Mouse (Mus musculus): ENCODE results near the gene Gm20388. TPM values are rescaled to one million over a fixed set of nuclear protein-coding genes. Genes with fewer than 3 reads are reported as not detected.

Gm20388 gene
- polyA plus RNA-seq, 1 experiment from 2014 or later, result 7.4 TPM

DNA sequence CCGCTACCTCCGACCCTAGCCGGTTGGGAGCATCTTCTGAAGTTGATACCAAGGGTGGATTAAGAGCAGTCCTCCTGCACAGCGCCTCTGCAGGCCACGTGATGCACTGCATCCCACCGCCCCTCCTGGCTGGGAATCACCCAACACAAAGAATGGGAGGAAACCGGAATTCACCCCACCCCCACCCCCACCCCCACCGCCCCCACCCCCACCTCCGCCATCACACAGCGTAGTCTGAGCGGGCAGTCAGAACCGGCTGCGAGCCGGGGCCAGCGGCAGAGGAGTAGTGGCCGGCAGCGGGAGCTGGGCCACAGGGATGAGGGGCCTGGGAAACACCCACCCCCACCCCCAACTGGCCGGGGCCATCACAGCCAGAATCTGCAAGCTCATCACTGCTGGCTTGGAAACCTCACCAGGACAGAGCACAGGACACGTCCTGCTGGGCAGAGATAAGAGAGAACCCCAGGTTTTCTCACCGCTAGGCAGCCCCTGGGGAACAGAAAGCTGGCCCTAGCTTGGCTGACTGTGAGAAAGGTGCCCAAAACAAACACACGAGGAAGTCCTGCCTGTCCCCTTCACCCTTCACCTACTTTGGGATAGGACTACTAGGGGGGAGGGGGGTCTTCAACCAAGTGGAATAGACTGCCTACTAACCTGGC, 1472.1 kb downstream of the Gm20388 start:
- Histone ChIP-seq H3K4me1 (peaks cover 57% of the 10 kb centered on the region), H3K9ac (peak overlapping the region; percentile 26; the same call in 1 of the 2 replicates), H3K27ac (peak overlapping the region; percentile 84), H3K4me3 (replicated peaks) (peak overlapping the region; percentile 35), H3K4me2 (peak overlapping the region; percentile 60), H3K36me3 (no peaks in the 10 kb centered on the region), H3K27me3 (peaks cover 9% of the 10 kb centered on the region), H3K9me3 (replicated peaks) (no peaks in the 10 kb centered on the region; the same call in 1 of the 2 replicates)
- 2% methylated on average over 21 of the region's 21 CpGs for WGBS
- peak; percentile 63 for ATAC-seq (replicated peaks; ENCODE audit: low FRiP score)

DNA sequence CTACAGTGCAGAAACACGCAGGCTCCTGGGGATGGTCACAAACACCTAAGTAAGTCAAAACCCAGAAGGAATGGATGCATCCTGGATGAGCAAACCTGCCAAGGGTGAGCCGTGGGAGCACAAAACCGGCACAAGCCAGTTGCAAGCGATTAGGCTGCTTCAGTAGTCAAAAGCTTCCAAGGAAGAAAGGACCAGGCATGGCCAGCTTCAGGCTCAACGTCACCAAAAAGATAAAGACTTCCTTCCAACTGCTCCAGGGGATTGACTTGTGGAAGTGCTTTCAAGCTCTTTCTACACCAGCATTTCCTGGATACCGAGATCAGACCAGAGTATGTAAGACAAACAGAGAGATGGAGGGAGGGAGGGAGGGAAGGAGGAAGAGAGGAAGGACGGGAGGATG, 1474.9 kb downstream of the Gm20388 start:
- 46% methylated on average over 7 of the region's 7 CpGs for WGBS
- Histone ChIP-seq H3K36me3 (no peaks in the 10 kb centered on the region), H3K4me3 (replicated peaks) (no peak overlapping the region), H3K27me3 (peaks cover 22% of the 10 kb centered on the region), H3K27ac (no peak overlapping the region), H3K4me1 (peaks cover 36% of the 10 kb centered on the region), H3K9me3 (replicated peaks) (no peaks in the 10 kb centered on the region; the same call in 1 of the 2 replicates), H3K9ac (no peak overlapping the region), H3K4me2 (no peak overlapping the region)
- ATAC-seq (replicated peaks; ENCODE audit: low FRiP score), result no peak

DNA sequence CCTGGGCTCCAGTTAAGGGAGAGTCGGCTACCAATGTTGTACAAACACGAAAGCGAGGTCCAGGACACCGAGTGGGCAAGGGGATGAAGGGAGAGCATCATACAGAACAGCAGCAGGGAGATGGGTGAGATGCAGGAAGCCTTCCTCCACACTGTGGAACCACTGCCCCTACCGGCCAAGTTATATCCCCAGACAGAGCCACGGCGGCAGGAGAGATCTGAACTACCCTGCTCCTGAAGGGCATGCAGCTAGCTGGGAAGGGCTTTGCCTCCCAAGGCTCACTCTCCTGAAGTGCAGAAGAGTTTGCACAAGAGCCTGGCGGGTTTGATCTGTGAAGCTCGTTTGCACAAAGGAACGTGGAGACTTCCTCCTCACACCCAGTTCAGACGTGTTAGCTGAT, 1480.0 kb downstream of the Gm20388 start:
- H3K27ac ChIP-seq, result peak overlapping the region; percentile 83
- H3K9me3 ChIP-seq (replicated peaks), result no peaks in the 10 kb centered on the region
- H3K27me3 ChIP-seq, result peaks cover 46% of the 10 kb centered on the region
- H3K4me1 ChIP-seq, result peaks cover 47% of the 10 kb centered on the region
- peak overlapping the region; percentile 32; the same call in 1 of the 2 replicates for H3K4me2 ChIP-seq
- H3K4me3 ChIP-seq (replicated peaks), result no peak overlapping the region
- H3K36me3 ChIP-seq, result no peaks in the 10 kb centered on the region
- no peak overlapping the region for H3K9ac ChIP-seq
- ATAC-seq (replicated peaks; ENCODE audit: low FRiP score), result peak; percentile 62; the same call in 1 of the 2 replicates
- 15% methylated on average over 11 of the region's 11 CpGs for WGBS

DNA sequence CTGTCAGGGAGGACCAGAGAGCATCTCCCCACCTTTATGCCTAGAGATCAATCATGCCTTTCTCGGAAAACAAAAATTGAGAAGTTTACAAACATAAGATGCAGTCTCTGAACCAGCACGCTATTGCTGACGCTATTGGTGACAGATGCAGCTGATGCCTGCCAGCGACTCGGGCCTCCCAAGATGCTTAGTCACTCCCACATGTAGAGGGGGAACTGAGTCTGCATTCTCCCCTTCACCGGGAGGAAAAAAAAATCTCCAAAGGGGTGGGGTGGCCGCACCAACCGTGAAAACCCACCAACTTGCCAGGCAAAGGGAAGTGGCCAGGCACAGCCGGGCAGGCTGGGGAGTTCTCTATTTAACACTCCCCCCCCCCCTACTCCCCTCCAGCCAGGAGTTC, 1480.6 kb downstream of the Gm20388 start:
- Histone ChIP-seq H3K27ac (peak overlapping the region; percentile 83), H3K4me3 (replicated peaks) (no peak overlapping the region), H3K9me3 (replicated peaks) (no peaks in the 10 kb centered on the region), H3K4me2 (peak overlapping the region; percentile 32), H3K4me1 (peaks cover 54% of the 10 kb centered on the region), H3K27me3 (peaks cover 49% of the 10 kb centered on the region), H3K9ac (0 out of 2 replicates have a peak overlapping the region, but pooled peaks have one; percentile 21), H3K36me3 (no peaks in the 10 kb centered on the region)
- no peak for ATAC-seq (replicated peaks; ENCODE audit: low FRiP score)
- 8% methylated on average over 9 of the region's 9 CpGs for WGBS

DNA sequence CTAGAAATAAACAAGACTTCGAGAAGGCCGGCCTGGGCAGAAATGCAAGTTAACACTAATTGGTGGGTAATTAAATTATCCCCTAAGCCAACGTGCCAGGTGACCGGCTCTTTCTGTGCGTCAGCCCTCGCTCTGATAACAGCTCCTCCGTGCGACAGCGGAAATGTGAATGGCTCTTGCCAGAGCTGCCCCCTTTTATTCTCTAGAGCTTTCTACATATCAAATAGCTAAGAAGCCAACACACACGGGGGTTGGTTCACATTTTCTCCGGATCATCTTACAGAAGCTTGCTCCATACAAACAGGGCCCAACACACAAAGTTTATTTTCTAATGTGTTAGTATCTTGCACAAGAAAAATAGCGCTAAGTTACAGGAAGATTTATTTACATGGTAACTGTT, 1481.1 kb downstream of the Gm20388 start:
- WGBS, result 6% methylated on average over 12 of the region's 12 CpGs

DNA sequence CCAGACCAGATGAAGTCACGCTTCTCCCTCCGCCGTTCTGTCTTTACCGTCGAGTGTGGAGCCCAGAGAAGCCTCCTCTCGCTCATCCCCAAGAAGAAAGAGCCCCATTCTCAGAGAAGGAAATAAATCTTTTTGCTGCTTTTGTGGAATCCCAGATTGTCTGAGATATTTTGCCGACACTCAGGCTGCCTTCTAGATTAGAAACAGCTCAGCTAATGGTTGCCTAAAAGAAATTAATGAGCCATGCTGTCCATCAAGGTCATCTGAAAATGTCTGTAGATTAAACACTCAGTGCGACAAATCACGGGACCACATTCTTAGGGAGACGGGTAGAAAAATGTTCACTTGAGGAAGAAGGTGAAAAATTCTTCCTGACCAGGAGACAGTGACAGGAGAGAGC, 1481.8 kb downstream of the Gm20388 start:
- H3K4me1 ChIP-seq, result peaks cover 66% of the 10 kb centered on the region
- peak overlapping the region; percentile 12; the same call in 1 of the 2 replicates for H3K4me3 ChIP-seq (replicated peaks)
- peaks cover 55% of the 10 kb centered on the region for H3K27me3 ChIP-seq
- no peaks in the 10 kb centered on the region for H3K36me3 ChIP-seq
- no peak overlapping the region; the same call in 1 of the 2 replicates for H3K9ac ChIP-seq
- H3K27ac ChIP-seq, result peak overlapping the region; percentile 78
- 21% methylated on average over 10 of the region's 10 CpGs for WGBS
- peak overlapping the region; percentile 49 for H3K4me2 ChIP-seq
- no peaks in the 10 kb centered on the region for H3K9me3 ChIP-seq (replicated peaks)
- no peak for ATAC-seq (replicated peaks; ENCODE audit: low FRiP score)

More for the DNA sequence above, 1481.1 kb downstream of the Gm20388 start:
- Histone ChIP-seq H3K9ac (no peak overlapping the region), H3K27me3 (peaks cover 53% of the 10 kb centered on the region), H3K36me3 (no peaks in the 10 kb centered on the region), H3K4me1 (peaks cover 59% of the 10 kb centered on the region), H3K4me2 (peak overlapping the region; percentile 32), H3K4me3 (replicated peaks) (no peak overlapping the region), H3K27ac (peak overlapping the region; percentile 83), H3K9me3 (replicated peaks) (no peaks in the 10 kb centered on the region)
- no peak for ATAC-seq (replicated peaks; ENCODE audit: low FRiP score)

DNA sequence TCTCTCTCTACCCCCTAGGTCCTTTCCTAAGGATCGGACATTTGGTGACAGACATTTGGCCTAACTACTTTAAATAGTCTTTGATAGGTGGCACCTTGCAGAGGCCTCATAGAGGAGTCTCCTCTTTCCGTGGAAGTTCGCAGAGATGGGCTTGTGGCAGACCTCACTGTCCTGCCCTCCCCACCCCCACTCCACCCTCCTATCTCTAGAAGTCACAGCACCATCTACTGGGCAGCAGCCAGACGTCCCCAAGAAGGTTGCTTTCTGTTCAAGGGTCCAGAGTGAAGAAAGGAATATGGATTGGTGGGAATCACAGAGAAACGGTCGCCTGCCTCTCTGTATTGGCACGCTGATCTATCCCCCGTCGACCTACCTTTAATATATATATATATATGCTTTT, 1482.5 kb downstream of the Gm20388 start:
- Histone ChIP-seq H3K27me3 (peaks cover 58% of the 10 kb centered on the region), H3K27ac (peak overlapping the region; percentile 78), H3K9ac (no peak overlapping the region; the same call in 1 of the 2 replicates), H3K4me1 (peaks cover 72% of the 10 kb centered on the region), H3K36me3 (no peaks in the 10 kb centered on the region), H3K4me3 (replicated peaks) (peak overlapping the region; percentile 12; the same call in 1 of the 2 replicates), H3K9me3 (replicated peaks) (no peaks in the 10 kb centered on the region), H3K4me2 (peak overlapping the region; percentile 52)
- WGBS, result 2% methylated on average over 9 of the region's 9 CpGs
- ATAC-seq (replicated peaks; ENCODE audit: low FRiP score), result no peak

DNA sequence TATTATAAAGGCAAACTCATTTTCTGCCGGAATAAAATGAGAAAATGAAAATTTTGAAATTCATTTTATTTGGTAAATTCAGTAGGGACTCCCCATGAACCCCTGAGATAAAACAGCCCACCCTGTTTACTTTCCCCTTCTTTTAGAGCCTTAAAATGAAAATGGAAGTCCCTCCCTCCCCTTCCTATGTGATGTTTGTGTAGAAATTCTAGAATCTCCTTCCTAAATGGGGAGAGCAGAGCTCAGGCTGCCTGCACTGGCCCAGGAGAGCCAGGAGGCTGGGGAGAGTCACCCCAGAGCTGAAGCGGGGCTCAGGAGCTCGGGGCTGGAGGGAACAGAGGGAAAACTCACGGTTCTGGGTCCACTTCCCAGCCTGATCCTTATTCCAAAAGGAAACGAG, 1484.0 kb downstream of the Gm20388 start:
- peaks cover 61% of the 10 kb centered on the region for H3K27me3 ChIP-seq
- peak overlapping the region; percentile 19; the same call in 1 of the 2 replicates for H3K4me3 ChIP-seq (replicated peaks)
- ATAC-seq (replicated peaks; ENCODE audit: low FRiP score), result no peak
- H3K4me2 ChIP-seq, result peak overlapping the region; percentile 52
- peak overlapping the region; percentile 95 for H3K27ac ChIP-seq
- H3K36me3 ChIP-seq, result no peaks in the 10 kb centered on the region
- peaks cover 84% of the 10 kb centered on the region for H3K4me1 ChIP-seq
- WGBS, result 17% methylated on average over 5 of the region's 5 CpGs
- peak overlapping the region; percentile 27; the same call in 1 of the 2 replicates for H3K9ac ChIP-seq
- no peaks in the 10 kb centered on the region for H3K9me3 ChIP-seq (replicated peaks)

DNA sequence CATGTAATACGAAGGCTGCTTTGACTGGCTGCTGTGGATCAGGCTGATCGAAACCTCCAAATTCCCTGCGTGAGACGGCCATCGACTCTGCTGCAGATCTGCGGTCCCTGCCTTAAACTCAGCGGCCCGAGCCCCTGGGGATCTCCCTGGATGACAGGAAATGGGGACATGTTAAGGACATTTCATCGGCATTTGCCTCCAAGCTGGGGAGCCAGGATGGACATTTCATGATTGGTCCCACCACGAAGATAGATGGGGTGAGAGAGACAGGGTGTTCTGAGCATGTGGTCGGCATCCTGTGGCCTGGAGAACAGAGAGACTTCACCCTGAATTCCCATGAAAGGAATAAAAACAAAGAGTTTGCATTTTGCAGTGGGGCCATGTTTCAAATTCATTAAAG, 1484.7 kb downstream of the Gm20388 start:
- peaks cover 90% of the 10 kb centered on the region for H3K4me1 ChIP-seq
- peak overlapping the region; percentile 27; the same call in 1 of the 2 replicates for H3K9ac ChIP-seq
- peak overlapping the region; percentile 52 for H3K4me2 ChIP-seq
- ATAC-seq (replicated peaks; ENCODE audit: low FRiP score), result no peak
- H3K27me3 ChIP-seq, result peaks cover 63% of the 10 kb centered on the region
- peak overlapping the region; percentile 19; the same call in 1 of the 2 replicates for H3K4me3 ChIP-seq (replicated peaks)
- no peaks in the 10 kb centered on the region for H3K9me3 ChIP-seq (replicated peaks)
- 15% methylated on average over 11 of the region's 11 CpGs for WGBS
- H3K36me3 ChIP-seq, result no peaks in the 10 kb centered on the region
- peak overlapping the region; percentile 95 for H3K27ac ChIP-seq

DNA sequence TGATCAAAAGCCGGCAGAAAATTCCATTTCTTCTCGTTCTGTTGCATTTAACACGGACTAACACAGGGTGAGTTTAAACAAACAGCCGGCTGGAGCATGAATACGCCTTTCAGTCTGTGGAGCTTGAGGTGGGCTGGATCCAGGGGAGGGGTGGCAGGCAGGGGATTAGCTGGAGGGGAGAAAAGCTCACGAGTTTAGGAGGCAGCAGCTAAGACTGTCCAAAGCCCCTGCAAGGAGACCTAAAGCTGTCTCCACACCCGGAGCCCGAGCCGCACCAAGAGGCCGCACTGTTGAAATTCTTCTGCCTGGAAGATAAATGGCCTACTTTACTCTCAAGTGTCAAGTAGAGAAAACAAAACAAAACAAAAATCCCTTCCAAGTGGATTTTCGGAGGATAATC, 1485.5 kb downstream of the Gm20388 start:
- no peak for ATAC-seq (replicated peaks; ENCODE audit: low FRiP score)
- H3K4me2 ChIP-seq, result peak overlapping the region; percentile 52
- no peaks in the 10 kb centered on the region for H3K36me3 ChIP-seq
- peaks cover 87% of the 10 kb centered on the region for H3K4me1 ChIP-seq
- 12% methylated on average over 11 of the region's 11 CpGs for WGBS
- H3K27ac ChIP-seq, result peak overlapping the region; percentile 95
- H3K27me3 ChIP-seq, result peaks cover 63% of the 10 kb centered on the region
- H3K9ac ChIP-seq, result peak overlapping the region; percentile 37
- peak overlapping the region; percentile 15 for H3K4me3 ChIP-seq (replicated peaks)
- H3K9me3 ChIP-seq (replicated peaks), result no peaks in the 10 kb centered on the region

DNA sequence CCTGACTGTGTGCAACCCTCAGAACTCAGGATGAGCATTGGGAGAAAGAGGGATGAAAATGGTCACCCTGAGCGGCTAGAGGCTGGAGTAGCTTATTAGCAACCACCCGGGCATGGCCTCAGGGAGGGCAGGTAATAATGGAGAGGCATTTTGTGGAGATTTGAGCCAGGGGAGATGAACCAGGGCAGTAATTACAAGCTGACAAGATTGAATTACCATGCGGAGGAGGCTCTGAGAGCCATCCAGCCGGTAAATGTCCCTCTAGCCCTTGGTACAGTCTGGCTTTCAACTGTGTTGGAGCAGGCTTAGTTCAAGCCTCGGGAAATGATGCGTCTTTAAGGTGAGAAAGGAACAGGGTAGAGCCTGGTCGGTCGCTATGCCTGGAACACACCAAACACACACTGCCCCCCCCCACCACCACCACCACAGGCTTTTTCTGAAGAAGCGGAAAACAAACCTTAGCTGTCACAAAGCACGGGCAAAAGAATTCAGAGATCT, 1486.6 kb downstream of the Gm20388 start:
- Histone ChIP-seq H3K27me3 (peaks cover 70% of the 10 kb centered on the region), H3K9me3 (replicated peaks) (no peaks in the 10 kb centered on the region), H3K4me1 (peaks cover 80% of the 10 kb centered on the region), H3K36me3 (no peaks in the 10 kb centered on the region), H3K4me2 (peak overlapping the region; percentile 52), H3K27ac (peak overlapping the region; percentile 95), H3K9ac (no peak overlapping the region; the same call in 1 of the 2 replicates), H3K4me3 (replicated peaks) (peak overlapping the region; percentile 21)
- ATAC-seq (replicated peaks; ENCODE audit: low FRiP score), result peak; percentile 64
- 22% methylated on average over 10 of the region's 10 CpGs for WGBS

DNA sequence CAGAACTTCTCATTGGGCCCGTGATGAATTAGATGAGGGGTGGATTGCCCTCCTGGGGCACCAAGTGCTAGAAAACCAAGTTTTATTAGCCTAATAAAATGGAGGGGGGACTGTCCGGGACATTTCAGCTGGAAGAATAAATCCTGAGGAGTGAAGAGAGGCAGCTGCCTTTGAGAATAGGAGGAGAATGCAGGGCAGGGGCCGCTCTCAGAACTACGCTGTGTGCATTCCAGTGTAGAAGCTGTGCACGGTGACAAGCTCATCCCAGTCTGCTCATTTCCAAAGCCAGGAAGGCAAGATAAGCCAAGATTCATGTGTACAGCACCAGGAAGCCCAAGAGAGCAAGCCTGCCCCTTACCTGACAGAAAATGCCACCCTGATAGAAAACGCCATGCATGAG, 1487.4 kb downstream of the Gm20388 start:
- Histone ChIP-seq H3K9ac (no peak overlapping the region), H3K27me3 (peaks cover 64% of the 10 kb centered on the region), H3K36me3 (no peaks in the 10 kb centered on the region), H3K4me1 (peaks cover 72% of the 10 kb centered on the region), H3K4me2 (peak overlapping the region; percentile 52), H3K9me3 (replicated peaks) (no peaks in the 10 kb centered on the region), H3K27ac (peak overlapping the region; percentile 95), H3K4me3 (replicated peaks) (peak overlapping the region; percentile 21)
- 13% methylated on average over 6 of the region's 6 CpGs for WGBS
- ATAC-seq (replicated peaks; ENCODE audit: low FRiP score), result peak; percentile 57
